ENCODE assay signal across 1 mouse cellular context in genomic region chr11:32532765-32533481, GRCm38 (mm10).
A peak's percentile ranks its signal among the peaks of the same experiment; 100 is the strongest.
TF ChIP-seq lines count a peak whose summit lies in the region.

Stk10 (plus strand) TSS chr11:32533305.

TF ChIP-seq in CH12.LX, 34 proteins besides CTCF, POLR2A, EP300 and RAD21 (continued from another document):
- peak; percentile 82 for TF ChIP-seq NELFE (IDR thresholded peaks at IDR 0.05; ENCODE audit: low read depth, low read length)
- peak; percentile 79 for TF ChIP-seq ZMIZ1 (IDR thresholded peaks at IDR 0.05; ENCODE audit: low read depth, low read length)
- peak; percentile 13; the same call in 1 of the 2 replicates for TF ChIP-seq KAT2A (IDR thresholded peaks at IDR 0.05; ENCODE audit: insufficient replicate concordance, low read length)
- no peak for TF ChIP-seq PAX5 (IDR thresholded peaks at IDR 0.05; ENCODE audit: low read length)
- no peak for TF ChIP-seq JUND (conservative IDR thresholded peaks at IDR 0.05; ENCODE audit: low read depth, low read length)
- peak; percentile 66 for TF ChIP-seq NRF1 (IDR thresholded peaks at IDR 0.05; ENCODE audit: low read depth, low read length)
- no peak for TF ChIP-seq ETS1 (conservative IDR thresholded peaks at IDR 0.05; ENCODE audit: low read depth, low read length)
- peak; percentile 84 for TF ChIP-seq HCFC1 (IDR thresholded peaks at IDR 0.05; ENCODE audit: low read depth, low read length)
- TF ChIP-seq MAX (IDR thresholded peaks at IDR 0.05; ENCODE audit: low read length): peak; percentile 72
